Mouse (Mus musculus) bone marrow, adult 2 months (tissue): Measurements from ENCODE around the gene Ghrh.

Experiments used
- CTCF ChIP-seq: fragments of 200-500 bp; IDR thresholded peaks from 2 replicates; pipeline ENCODE4 v1.5.1; 2011; ENCODE audit warnings: low read length, control low read depth; ENCODE audit not compliant: control insufficient read depth, insufficient read depth
- POLR2A ChIP-seq: fragments of 200-500 bp; IDR thresholded peaks from 2 replicates; pipeline ENCODE4 v1.6.1; 2011; ENCODE audit warnings: low read depth, mild to moderate bottlenecking, control low read depth, low read length, borderline replicate concordance; ENCODE audit not compliant: control insufficient read depth

DNA sequence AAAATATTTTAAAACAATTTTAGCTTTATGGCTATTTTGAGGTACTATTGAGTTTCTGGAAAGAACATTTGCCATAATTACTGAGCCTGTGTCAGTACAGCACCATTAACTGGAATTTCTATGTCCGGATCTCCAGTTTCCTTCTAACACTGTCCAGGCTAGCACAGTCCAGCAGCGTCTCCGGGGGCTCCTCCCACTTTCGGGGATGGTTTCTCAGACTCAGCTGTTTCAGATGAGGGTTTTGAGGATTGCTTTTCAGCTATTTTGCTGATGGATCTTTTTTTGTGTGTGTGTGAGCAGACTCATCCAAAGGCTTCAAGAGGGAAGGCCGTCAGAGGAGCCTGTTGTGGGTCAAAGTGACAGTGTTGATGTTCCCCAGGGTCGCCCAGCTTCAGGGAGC is 24.4 kb upstream of the Ghrh start:
- TF ChIP-seq CTCF (no peak), POLR2A (no peak)
